Mouse (Mus musculus): ENCODE measurements around the gene Sytl1. TPM values are rescaled to one million over a fixed set of nuclear protein-coding genes. Genes with fewer than 3 reads are reported as not detected.
A peak's percentile ranks its signal among the peaks of the same experiment; 100 is the strongest.

Sytl1 gene
- polyA plus RNA-seq, 1 experiment = not detected

DNA sequence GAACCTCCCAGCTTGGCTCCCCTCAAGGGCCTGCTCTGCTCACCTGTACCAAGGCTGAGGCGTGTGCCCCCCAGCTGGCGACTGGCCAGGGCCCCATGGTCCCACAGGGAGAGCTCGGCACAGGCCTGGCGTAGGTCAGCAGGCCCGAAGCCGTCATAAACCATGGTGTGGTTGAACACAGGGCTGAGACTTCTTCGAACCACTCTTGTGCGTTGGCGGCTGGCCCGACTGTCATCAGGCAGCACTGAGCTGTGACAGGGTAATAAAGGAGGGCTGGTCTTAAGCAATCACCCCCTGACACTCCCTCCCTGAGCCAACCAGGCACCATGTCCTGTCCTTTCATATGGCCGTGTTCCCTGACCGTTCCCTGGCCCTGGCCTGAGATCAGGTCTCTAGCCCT lies 9.5 kb downstream of the Sytl1 start:
- no peak overlapping the region for H3K4me3 ChIP-seq (ENCODE audit: insufficient read depth, low read length)
- no peaks in the 10 kb centered on the region for H3K4me1 ChIP-seq (ENCODE audit: control insufficient read depth, insufficient read depth, low read length)
- TF ChIP-seq POLR2A (IDR thresholded peaks at IDR 0.05; ENCODE audit: borderline replicate concordance, low read depth, low read length) = no peak
- TF ChIP-seq CTCF (IDR thresholded peaks at IDR 0.05; ENCODE audit: low read depth, low read length) = no peak
- no peak overlapping the region for H3K27ac ChIP-seq (ENCODE audit: insufficient read depth, low read depth, low read length)

DNA sequence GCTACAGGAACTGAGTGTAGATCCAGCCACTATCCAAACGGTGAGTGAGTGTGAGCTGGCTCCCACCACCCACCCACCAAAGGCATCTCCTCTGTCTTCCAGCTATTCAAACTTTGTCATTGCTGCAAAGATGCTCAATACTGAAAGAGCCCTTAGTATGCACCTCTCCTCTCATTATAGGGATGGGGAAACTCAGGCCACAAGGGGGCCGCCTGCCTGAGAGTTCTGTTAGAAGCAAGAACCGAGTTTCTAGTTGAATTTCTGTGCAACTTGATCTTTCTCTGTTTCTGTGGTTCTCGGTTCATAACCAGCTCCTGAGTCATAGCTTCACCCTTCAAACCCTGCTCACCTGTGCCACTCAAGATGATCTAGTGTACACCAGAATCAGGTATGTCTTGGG lies 10.8 kb downstream of the Sytl1 start:
- no peaks in the 10 kb centered on the region for H3K4me1 ChIP-seq (ENCODE audit: control insufficient read depth, insufficient read depth, low read length)
- H3K4me3 ChIP-seq (ENCODE audit: insufficient read depth, low read length) = no peak overlapping the region
- H3K27ac ChIP-seq (ENCODE audit: insufficient read depth, low read depth, low read length) = no peak overlapping the region
- TF ChIP-seq POLR2A (IDR thresholded peaks at IDR 0.05; ENCODE audit: borderline replicate concordance, low read depth, low read length) = no peak
- TF ChIP-seq CTCF (IDR thresholded peaks at IDR 0.05; ENCODE audit: low read depth, low read length) = no peak

DNA sequence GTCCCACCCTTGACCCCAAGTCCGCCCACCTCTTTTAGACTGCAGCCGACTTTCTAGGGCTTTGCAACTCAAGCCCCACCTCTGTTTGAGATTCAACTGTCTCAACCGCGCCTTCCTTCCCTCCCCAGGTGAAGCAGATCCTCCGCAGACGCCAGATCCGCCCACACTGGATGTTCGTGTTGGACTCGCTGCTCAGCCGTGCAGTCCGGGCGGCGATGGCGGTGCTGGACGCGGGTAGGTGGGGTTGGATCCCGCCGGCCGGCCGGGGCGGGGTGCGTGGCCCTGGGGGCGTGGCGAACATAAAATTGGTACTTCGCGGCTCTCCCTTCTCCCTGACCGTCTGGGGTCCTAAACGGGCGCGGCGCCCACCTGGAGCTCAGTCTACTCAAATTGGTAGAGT lies 11.7 kb downstream of the Sytl1 start:
- Histone ChIP-seq H3K27ac (ENCODE audit: insufficient read depth, low read depth, low read length) (no peak overlapping the region), H3K4me1 (ENCODE audit: control insufficient read depth, insufficient read depth, low read length) (no peaks in the 10 kb centered on the region), H3K4me3 (ENCODE audit: insufficient read depth, low read length) (no peak overlapping the region)
- TF ChIP-seq POLR2A (IDR thresholded peaks at IDR 0.05; ENCODE audit: borderline replicate concordance, low read depth, low read length) (no peak), CTCF (IDR thresholded peaks at IDR 0.05; ENCODE audit: low read depth, low read length) (no peak)

DNA sequence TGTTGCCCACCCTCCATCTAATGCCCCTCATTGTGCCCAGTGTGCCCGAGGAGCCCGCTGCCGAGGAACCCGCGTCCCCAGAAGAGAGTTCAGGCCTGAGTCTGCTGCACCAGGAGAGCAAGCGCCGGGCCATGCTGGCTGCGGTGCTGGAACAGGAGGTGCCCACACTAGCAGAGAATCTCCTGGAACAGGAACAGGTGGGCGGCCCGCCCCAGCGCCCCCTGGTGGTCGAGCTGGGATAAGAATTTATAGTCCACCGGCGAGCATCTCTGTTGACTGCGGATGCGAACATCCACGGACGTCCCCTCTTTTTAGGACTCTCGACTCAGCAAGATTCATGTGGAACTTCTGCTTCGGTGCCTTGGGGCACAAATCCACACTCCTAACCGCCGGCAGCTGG lies 12.3 kb downstream of the Sytl1 start:
- TF ChIP-seq CTCF (IDR thresholded peaks at IDR 0.05; ENCODE audit: low read depth, low read length) (peak; percentile 89), POLR2A (IDR thresholded peaks at IDR 0.05; ENCODE audit: borderline replicate concordance, low read depth, low read length) (no peak)
- no peak overlapping the region for H3K4me3 ChIP-seq (ENCODE audit: insufficient read depth, low read length)
- H3K27ac ChIP-seq (ENCODE audit: insufficient read depth, low read depth, low read length) = no peak overlapping the region
- no peaks in the 10 kb centered on the region for H3K4me1 ChIP-seq (ENCODE audit: control insufficient read depth, insufficient read depth, low read length)

DNA sequence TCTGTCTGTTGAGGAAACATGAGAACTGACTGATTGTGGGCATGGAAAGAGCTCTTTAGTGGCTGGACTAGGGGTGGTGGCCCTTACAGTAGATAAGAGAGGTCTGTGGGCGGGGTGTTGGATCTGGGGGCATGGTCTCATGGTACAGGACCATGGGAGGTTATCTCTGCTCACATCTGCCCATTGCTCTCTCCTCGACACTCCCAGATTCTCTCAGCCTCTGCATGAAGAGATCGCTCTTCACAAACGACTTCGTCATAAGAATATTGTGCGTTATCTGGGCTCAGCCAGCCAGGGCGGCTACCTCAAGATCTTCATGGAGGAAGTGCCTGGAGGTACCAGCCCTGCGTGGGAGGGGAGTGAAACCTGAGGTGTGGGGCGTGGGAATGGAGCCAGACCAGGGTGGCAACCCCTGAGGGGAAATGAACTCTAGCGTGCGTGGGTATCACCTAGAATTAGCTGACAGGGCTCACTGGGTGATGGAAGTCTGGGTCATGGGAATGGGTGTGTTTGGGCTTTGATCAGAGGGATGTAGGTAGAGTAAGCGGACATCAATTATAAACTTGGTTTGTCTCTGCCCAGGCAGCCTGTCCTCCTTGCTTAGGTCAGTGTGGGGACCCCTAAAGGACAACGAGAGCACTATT lies 15.0 kb downstream of the Sytl1 start:
- no peak overlapping the region for H3K4me3 ChIP-seq (ENCODE audit: insufficient read depth, low read length)
- no peak overlapping the region for H3K27ac ChIP-seq (ENCODE audit: insufficient read depth, low read depth, low read length)
- H3K4me1 ChIP-seq (ENCODE audit: control insufficient read depth, insufficient read depth, low read length) = no peaks in the 10 kb centered on the region

DNA sequence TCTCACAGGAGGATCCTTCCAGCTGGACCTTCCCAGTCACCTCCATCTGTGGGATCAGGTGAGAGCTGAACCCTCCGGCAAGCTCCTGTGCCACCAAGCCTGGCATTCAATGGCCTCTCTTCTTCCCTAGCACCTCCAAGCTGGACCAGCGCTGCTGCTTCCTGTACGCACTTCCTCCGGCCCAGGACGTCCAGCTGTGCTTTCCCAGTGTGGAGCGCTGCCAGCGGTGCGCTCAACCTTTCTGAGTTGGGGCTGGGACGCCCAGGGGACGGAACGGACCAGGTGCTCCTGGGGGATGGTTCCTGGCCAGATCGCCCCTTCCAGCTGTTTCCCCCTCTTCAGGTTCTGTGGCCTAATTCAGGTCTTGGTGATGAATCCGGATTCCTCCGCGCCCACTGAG lies 15.8 kb downstream of the Sytl1 start:
- Histone ChIP-seq H3K4me3 (ENCODE audit: insufficient read depth, low read length) (no peak overlapping the region), H3K4me1 (ENCODE audit: control insufficient read depth, insufficient read depth, low read length) (peaks cover 2% of the 10 kb centered on the region), H3K27ac (ENCODE audit: insufficient read depth, low read depth, low read length) (no peak overlapping the region)
- TF ChIP-seq POLR2A (IDR thresholded peaks at IDR 0.05; ENCODE audit: borderline replicate concordance, low read depth, low read length) = no peak
- TF ChIP-seq CTCF (IDR thresholded peaks at IDR 0.05; ENCODE audit: low read depth, low read length) = no peak

More for the DNA sequence above, 15.0 kb downstream of the Sytl1 start:
- TF ChIP-seq POLR2A (IDR thresholded peaks at IDR 0.05; ENCODE audit: borderline replicate concordance, low read depth, low read length) (no peak), CTCF (IDR thresholded peaks at IDR 0.05; ENCODE audit: low read depth, low read length) (no peak)

DNA sequence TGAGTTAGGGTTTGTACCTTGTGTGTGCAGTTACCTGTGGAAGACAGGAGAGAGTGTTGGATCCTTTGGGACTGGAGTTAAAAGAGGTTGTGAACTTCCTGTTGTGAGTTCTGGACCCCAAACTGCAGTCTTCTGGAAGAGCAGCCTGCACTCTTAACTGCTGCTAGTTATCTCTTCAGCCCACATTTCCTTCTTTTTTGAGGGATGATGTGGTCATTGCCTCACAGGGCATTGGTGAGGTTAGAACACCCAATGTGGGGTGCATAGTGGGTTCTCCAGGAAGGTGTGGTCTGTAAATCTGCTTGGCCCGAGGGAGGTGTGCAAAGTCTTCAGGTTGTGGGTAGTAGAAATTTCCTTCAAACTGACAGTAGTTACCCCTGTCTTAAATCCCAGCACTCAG lies 18.6 kb downstream of the Sytl1 start:
- Histone ChIP-seq H3K4me1 (ENCODE audit: control insufficient read depth, insufficient read depth, low read length) (peaks cover 7% of the 10 kb centered on the region), H3K4me3 (ENCODE audit: insufficient read depth, low read length) (no peak overlapping the region)
- no peak for TF ChIP-seq POLR2A (IDR thresholded peaks at IDR 0.05; ENCODE audit: borderline replicate concordance, low read depth, low read length)
- no peak for TF ChIP-seq CTCF (IDR thresholded peaks at IDR 0.05; ENCODE audit: low read depth, low read length)

DNA sequence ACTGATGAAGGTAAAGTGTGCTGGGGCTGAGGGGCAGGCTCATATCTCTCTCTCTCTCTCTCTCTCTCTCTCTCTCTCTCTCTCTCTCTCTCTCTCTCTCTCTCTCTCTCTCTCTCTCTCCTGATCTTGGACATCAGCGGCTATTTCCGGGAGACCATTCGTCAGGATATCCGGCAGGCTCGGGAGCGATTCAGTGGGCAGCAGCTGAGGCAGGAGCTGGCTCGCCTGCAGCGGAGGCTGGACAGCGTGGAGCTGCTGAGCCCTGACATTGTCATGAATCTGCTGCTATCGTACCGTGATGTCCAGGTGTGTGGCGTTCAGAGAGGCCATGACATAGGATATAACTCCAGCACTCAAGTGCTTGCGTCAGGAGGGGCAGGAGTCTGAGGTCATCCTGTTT lies 19.4 kb downstream of the Sytl1 start:
- TF ChIP-seq CTCF (IDR thresholded peaks at IDR 0.05; ENCODE audit: low read depth, low read length) (no peak), POLR2A (IDR thresholded peaks at IDR 0.05; ENCODE audit: borderline replicate concordance, low read depth, low read length) (no peak)
- H3K4me3 ChIP-seq (ENCODE audit: insufficient read depth, low read length) = no peak overlapping the region
- peaks cover 10% of the 10 kb centered on the region for H3K4me1 ChIP-seq (ENCODE audit: control insufficient read depth, insufficient read depth, low read length)
- H3K27ac ChIP-seq (ENCODE audit: insufficient read depth, low read depth, low read length) = no peak overlapping the region

More for the DNA sequence above, 18.6 kb downstream of the Sytl1 start:
- H3K27ac ChIP-seq (ENCODE audit: insufficient read depth, low read depth, low read length) = no peak overlapping the region

DNA sequence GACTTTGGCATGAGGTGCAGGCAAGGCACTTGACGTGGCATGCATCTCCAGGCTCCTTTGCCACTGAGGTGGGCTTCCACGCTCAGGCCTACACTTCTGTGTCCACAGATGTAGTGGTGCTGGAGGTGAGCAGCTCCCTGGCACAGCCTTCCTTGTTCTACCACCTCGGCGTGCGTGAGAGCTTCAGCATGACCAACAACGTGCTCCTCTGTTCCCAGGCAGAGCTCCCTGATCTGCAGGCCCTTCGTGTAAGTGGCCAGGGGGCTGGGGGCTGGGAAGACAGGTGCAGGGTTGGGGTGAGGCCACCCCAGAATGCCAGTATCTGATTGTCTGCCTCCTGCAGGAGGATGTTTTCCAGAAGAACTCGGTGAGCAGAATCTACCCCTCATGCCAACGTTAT lies 20.2 kb downstream of the Sytl1 start:
- TF ChIP-seq CTCF (IDR thresholded peaks at IDR 0.05; ENCODE audit: low read depth, low read length) = no peak
- TF ChIP-seq POLR2A (IDR thresholded peaks at IDR 0.05; ENCODE audit: borderline replicate concordance, low read depth, low read length) = no peak
- Histone ChIP-seq H3K27ac (ENCODE audit: insufficient read depth, low read depth, low read length) (no peak overlapping the region), H3K4me1 (ENCODE audit: control insufficient read depth, insufficient read depth, low read length) (peaks cover 13% of the 10 kb centered on the region), H3K4me3 (ENCODE audit: insufficient read depth, low read length) (no peak overlapping the region)

DNA sequence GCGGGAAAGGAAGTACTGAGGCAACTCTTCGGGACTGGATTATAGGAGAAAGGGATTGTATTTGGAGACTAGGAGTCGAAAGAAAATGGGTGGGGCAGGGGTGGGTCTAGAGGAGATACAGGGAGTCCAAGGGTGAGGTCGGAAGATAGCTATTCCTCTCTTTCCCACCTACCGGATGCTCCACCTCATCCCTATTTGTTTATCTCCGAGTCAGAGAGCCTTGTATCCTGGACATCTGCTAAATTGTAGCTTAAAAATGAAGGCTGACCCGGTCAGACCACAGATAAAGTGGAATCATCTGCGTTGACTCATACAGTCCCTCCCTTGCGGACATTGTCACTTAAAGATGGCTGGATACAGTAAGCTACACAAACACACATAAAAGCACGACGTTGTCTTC lies 21.0 kb downstream of the Sytl1 start:
- TF ChIP-seq POLR2A (IDR thresholded peaks at IDR 0.05; ENCODE audit: borderline replicate concordance, low read depth, low read length) (no peak), CTCF (IDR thresholded peaks at IDR 0.05; ENCODE audit: low read depth, low read length) (no peak)
- Histone ChIP-seq H3K4me1 (ENCODE audit: control insufficient read depth, insufficient read depth, low read length) (peaks cover 16% of the 10 kb centered on the region), H3K4me3 (ENCODE audit: insufficient read depth, low read length) (peak overlapping the region; percentile 12; the same call in 1 of the 2 replicates), H3K27ac (ENCODE audit: insufficient read depth, low read depth, low read length) (0 out of 2 replicates have a peak overlapping the region, but pooled peaks have one; percentile 12)

Measured in bone marrow macrophage, adult 2 months (primary cell).